Mouse (Mus musculus) A20 (cell line): Measurements from ENCODE around the gene Lrrk1.

Source experiments
- DNase-seq: peaks from one replicate; pipeline ENCODE4 v3.0.0-alpha.2; 2011; ENCODE audit warnings: low read depth, low spot score

Gene Lrrk1

DNA sequence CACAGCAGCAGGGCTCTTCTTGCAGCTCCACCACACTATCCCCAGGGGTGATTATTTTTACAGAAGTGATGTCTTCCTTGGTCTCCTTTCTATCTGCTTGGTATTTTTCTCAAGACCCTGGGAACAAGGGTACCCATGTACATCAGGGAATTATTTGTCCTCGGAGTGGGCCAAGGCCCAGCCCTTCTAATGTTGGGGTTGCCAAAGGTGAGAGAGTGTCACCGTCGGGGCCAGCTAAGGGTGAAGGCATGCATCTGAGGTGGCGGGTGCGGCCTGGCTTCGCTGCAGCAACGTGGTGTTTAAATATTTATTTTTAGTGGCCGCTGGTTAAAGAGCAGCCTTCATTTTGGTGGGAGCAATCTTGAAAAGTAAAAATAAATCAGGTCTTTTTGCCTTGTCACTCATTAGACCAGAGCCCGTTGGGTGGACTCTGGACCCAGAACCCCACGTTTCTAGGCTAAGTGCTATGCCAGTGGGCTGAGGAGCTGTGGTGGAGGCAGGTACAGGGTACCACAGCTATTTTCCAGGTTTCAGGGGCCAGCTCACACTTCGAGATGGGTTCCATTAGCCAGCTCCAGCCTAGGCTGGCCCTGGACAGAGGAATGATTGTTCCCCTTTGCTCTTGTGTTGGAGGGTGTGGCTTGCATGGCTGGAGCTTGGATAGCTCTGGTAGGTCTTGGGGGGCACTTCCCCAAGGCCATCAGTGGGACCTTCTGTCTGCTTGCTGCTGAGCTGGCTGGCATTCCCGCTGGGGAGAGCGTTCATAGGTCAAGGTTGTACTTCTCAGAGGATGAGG, 160.1 kb downstream of the Lrrk1 start:
- no peak for DNase-seq

- peak; percentile 57 for DNase-seq
These were observed 162.3 kb downstream of the Lrrk1 start for GRCm38 (mm10) chr7:66225881-66226280.

- no peak for DNase-seq
These were observed 163.6 kb downstream of the Lrrk1 start for GRCm38 (mm10) chr7:66224541-66224940.

- no peak for DNase-seq
These were observed 164.4 kb downstream of the Lrrk1 start for GRCm38 (mm10) chr7:66223731-66224130.

DNA sequence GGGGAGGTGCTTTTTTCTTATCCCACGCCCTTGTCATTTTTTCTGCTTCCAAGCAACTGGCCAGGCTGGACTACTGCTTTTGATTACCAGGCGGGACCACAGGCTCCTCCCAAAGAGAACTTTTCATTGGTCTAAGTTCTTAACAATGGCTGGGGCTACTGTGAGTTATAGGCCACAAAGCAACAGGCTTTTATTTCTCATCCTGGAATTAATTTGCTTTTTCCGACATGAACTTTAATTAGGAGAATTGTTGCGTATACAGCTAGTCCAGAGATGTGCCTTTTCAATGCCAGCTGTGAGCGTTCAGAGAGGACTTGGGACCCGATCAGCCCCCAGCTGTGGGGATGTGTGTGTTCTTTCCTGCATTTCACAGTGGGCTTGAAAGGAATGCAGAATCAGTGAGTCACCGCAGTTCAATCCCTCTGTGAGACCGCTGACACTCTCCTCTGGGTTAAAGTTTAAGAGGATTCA, 165.5 kb downstream of the Lrrk1 start:
- no peak for DNase-seq

- DNase-seq = no peak
These were observed 168.3 kb downstream of the Lrrk1 start for GRCm38 (mm10) chr7:66219794-66220227.

- peak; percentile 41 for DNase-seq
These were observed 168.9 kb downstream of the Lrrk1 start for GRCm38 (mm10) chr7:66219028-66219793.

DNA sequence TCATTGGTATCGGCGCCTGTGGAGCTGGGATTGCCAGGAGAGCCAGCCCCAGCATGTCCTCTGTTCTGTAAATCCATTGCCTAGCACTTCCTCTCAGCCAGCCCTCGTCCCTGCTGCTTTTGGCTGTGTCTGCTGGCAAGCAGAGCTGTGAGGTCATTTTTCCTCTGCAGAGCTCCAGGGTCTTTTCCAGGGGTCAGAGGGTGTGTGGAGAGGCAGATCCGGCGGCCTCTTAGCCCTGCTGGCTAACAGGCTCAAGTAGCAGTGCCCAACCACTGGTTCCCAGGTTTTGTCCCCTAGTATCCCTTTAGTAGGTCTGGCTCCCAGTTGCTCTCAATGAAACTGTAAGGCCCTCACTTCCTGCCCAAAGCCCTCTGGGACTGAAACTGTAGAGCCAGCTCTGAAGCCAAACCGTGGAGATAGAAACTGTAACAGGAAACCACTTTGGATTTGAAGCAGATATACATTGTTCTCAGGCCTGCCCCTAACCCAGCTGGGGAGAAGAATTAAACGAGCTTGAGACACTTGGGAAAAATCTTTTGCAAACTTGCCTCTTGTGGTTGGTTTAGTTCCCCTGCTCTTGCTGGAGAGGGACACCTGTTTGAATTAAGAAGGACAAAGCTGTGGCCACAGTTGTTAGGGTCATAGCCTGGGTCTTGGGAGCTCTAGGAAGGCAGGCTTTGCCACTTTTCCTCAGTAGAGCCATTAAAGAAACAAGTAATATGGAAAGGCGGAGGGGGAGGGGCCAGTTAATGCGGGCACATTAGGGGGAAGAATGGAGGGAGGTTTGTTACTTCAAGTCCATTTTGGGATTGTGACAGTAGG, 169.7 kb downstream of the Lrrk1 start:
- no peak for DNase-seq

DNA sequence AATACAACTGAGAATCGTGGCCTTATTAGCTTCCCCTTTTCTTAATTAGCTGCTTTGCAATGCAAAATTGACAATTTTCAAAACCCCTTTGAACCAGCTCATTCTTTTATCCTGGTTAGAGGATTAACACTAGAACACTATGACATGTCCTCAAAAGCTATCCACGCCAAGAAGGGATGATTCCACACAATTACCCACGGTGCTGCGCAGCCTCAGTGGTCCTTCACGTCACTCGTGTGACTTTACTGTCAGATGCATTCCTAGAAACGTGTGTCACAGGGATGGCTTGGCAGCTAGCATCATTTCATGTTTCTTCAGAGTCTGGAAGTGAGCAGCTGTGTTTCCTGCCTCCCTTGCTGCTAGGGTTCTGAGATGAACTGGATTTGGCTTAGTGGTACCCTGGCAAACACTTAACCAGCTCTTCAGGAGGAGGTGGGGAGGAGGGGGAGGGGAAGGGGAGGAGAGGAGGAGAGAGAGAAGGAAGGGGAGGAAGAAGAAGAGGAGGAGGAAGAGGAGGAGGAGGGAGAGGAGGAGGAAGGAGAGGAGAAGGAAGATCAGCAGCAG, 170.5 kb downstream of the Lrrk1 start:
- DNase-seq = no peak

DNA sequence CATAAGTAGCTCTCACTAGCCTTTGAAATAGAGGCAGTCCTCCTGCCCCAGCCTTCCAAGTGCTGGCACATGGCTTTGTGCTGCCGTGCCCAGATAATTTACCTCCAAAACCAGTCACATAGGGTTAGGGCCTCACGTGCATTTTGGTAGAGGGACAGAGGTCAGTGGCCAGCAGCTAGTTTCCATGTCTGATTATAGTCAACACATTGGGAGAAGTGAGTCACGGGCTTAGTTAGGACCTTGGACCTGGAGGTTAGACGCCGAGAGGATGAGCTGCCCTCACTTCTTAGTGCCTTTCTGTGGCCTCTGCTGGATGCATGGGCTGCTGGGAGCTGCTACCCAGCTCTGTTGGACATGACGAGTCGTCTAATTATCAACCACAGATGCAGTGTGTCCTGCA, 171.1 kb downstream of the Lrrk1 start:
- DNase-seq = no peak

DNA sequence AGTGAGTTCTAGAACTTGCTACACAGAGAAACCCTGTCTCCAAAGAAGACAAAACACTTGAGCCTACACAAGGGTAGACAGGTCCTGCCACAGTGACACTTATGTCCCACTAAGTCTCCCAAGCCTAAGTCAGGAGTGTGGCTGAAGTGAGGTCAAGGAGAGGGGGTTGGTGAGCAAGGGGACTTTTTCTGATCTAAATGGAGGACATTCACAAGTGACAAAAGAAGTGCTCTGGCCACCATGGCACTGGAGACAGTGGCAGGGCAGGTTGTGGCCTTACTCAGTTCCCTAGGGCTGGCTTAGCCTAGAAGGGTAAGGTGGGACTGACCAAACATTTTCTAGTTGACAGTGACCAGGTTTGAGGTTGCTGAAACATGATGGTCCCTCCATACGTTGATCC, 172.2 kb downstream of the Lrrk1 start:
- DNase-seq = no peak

GRCm38 (mm10) chr7:66214477-66214876, 173.7 kb downstream of the Lrrk1 start:
- DNase-seq = no peak

DNA sequence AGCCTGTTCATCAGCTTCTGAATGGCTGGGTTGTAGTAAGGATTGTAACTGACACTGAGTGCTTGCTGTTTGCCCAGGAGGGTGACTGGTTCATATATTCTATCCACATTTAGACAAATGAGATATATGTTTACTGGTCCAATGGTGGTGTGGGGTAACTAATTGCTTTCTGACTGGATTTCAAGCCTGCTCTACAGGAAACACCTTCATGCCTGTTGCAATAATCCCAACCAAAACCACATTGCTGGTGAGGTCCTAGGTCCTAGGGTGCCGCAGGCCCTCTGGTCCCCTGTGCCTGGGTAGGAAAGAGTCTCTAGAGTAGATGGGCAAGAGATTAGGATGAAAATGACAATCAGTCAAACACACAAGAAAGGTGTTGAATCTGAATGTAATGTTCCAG, 175.3 kb downstream of the Lrrk1 start:
- no peak for DNase-seq

GRCm38 (mm10) chr7:66209920-66210319, 178.2 kb downstream of the Lrrk1 start:
- DNase-seq = no peak

DNA sequence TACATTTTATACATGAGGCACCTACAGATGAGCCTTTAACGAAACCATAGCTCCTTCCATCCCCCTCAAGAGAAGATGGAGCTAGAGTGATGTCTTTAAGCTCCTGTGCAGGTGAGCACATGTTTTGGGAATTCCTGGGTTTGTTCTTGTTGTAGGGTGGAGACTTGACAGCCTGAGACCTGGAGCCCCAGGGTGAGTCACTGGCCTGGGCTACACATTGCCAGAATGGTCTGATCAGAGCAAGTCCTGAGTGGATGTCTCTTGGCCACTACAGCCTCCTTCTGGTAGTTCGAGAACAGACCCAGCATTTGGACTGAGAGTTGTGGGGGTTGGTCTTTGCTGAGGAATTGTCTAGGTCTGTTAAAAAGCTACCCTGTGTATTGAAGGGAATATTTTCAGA, 186.5 kb downstream of the Lrrk1 start:
- DNase-seq = no peak

GRCm38 (mm10) chr7:66200791-66201450, 187.2 kb downstream of the Lrrk1 start:
- peak; percentile 88 for DNase-seq

GRCm38 (mm10) chr7:66200383-66200782, 187.8 kb downstream of the Lrrk1 start:
- no peak for DNase-seq

GRCm38 (mm10) chr7:66199391-66199831, 188.7 kb downstream of the Lrrk1 start:
- DNase-seq = peak; percentile 47

GRCm38 (mm10) chr7:66198416-66198815, 189.7 kb downstream of the Lrrk1 start:
- peak; percentile 69 for DNase-seq

DNA sequence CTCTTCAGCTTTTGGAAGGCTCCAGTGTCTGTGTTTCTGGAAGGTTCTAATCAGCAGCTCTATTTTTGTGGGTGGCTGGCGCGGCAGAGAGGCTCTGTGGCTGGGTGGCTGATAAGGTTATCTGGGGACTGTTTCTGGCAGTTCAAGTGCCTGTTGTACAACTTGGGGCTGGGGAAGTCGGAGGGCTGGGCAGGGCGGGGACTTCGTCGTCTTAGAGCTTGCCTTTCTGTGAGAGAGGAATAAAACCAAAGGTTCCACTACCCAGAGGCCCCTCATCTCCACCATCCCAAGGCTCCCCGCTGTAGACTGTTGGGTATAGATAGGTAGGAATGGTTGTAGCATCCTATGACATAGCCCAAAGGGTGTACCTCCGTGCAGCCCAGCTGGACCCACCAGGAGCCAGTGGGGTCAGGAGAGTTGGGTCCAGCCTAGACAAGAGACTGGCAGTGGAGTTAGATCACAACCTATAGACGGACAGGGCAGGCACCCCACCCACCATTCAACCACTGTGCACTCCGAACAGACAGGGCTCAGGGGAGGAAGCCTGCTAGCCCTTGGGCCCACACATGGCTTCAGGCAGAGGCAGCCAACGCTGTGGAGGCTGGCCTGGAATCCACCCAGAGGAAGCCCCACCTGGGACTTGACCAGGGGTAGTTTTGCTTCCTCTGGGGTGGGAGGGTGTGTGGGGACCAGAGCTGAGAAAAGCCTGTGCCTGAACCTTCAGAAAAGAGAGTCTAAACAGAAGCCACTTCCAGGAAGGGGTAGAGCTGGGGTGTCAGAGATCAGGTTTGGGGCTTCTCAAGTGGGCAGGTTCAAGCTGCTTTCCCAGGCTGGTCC, 191.3 kb downstream of the Lrrk1 start:
- peak; percentile 70 for DNase-seq
